Mouse (Mus musculus): ENCODE results near the gene Arhgef25.

GRCm38 (mm10) chr10:127173148-127174065 is 16.5 kb downstream of the Arhgef25 start:
- TF ChIP-seq CTCF (IDR thresholded peaks at IDR 0.05; ENCODE audit: borderline replicate concordance, control insufficient read depth, extremely low read depth, insufficient read depth, low read length, poor library complexity) = no peak
- TF ChIP-seq POLR2A (IDR thresholded peaks at IDR 0.05; ENCODE audit: control insufficient read depth, extremely low read depth, insufficient read depth, low read length, poor library complexity) = no peak

Measured in thymus, adult 2 months (tissue).